Mouse (Mus musculus) neural tube, embryonic 10.5 days (tissue): Measurements from ENCODE around the gene Ccdc62.

Source experiments
- DNase-seq: peaks from one replicate; pipeline ENCODE4 v3.0.0-alpha.2; 2017; ENCODE audit warnings: low spot score; ENCODE audit errors: extremely low spot score

Gene Ccdc62

GRCm38 (mm10) chr5:123933957-123934591, 3.6 kb downstream of the Ccdc62 start:
- DNase-seq = peak; percentile 33

- DNase-seq = no peak
These were observed 5.5 kb downstream of the Ccdc62 start for GRCm38 (mm10) chr5:123935931-123936330.

GRCm38 (mm10) chr5:123938479-123938878, 8.0 kb downstream of the Ccdc62 start:
- no peak for DNase-seq

GRCm38 (mm10) chr5:123946546-123946945, 16.1 kb downstream of the Ccdc62 start:
- DNase-seq = no peak

- DNase-seq = peak; percentile 26
These were observed 16.7 kb downstream of the Ccdc62 start for GRCm38 (mm10) chr5:123947041-123947761.

- no peak for DNase-seq
These were observed 22.0 kb downstream of the Ccdc62 start for GRCm38 (mm10) chr5:123952365-123953045.

- DNase-seq = no peak
These were observed 26.7 kb downstream of the Ccdc62 start for GRCm38 (mm10) chr5:123957213-123957612.

- no peak for DNase-seq
These were observed 28.5 kb downstream of the Ccdc62 start for GRCm38 (mm10) chr5:123959018-123959417.

- DNase-seq = no peak
These were observed 29.6 kb downstream of the Ccdc62 start for GRCm38 (mm10) chr5:123960129-123960528.

- no peak for DNase-seq
These were observed 30.6 kb downstream of the Ccdc62 start for GRCm38 (mm10) chr5:123961046-123961445.

- DNase-seq = no peak
These were observed 33.7 kb downstream of the Ccdc62 start for GRCm38 (mm10) chr5:123964208-123964607.

- DNase-seq = no peak
These were observed 36.3 kb downstream of the Ccdc62 start for GRCm38 (mm10) chr5:123966759-123967158.

GRCm38 (mm10) chr5:123968468-123968867, 38.0 kb downstream of the Ccdc62 start:
- no peak for DNase-seq

GRCm38 (mm10) chr5:123969216-123969615, 38.7 kb downstream of the Ccdc62 start:
- DNase-seq = no peak

- DNase-seq = no peak
These were observed 40.1 kb downstream of the Ccdc62 start for GRCm38 (mm10) chr5:123970576-123970975.

GRCm38 (mm10) chr5:123972453-123972852, 42.0 kb downstream of the Ccdc62 start:
- no peak for DNase-seq

GRCm38 (mm10) chr5:123973299-123974178, 43.1 kb downstream of the Ccdc62 start, which contains the start of gene Hip1r:
TSS of gene Hip1r (plus strand) at chr5:123973628.
- peak; percentile 70 for DNase-seq

- no peak for DNase-seq
These were observed 43.7 kb downstream of the Ccdc62 start for GRCm38 (mm10) chr5:123974179-123974485.

GRCm38 (mm10) chr5:123974616-123975111, 44.2 kb downstream of the Ccdc62 start:
- DNase-seq = no peak

GRCm38 (mm10) chr5:123975668-123976180, 45.2 kb downstream of the Ccdc62 start:
- no peak for DNase-seq

- no peak for DNase-seq
These were observed 46.8 kb downstream of the Ccdc62 start for GRCm38 (mm10) chr5:123977231-123977630.
